Mouse (Mus musculus): Measurements from ENCODE around the gene Lclat1.

DNA sequence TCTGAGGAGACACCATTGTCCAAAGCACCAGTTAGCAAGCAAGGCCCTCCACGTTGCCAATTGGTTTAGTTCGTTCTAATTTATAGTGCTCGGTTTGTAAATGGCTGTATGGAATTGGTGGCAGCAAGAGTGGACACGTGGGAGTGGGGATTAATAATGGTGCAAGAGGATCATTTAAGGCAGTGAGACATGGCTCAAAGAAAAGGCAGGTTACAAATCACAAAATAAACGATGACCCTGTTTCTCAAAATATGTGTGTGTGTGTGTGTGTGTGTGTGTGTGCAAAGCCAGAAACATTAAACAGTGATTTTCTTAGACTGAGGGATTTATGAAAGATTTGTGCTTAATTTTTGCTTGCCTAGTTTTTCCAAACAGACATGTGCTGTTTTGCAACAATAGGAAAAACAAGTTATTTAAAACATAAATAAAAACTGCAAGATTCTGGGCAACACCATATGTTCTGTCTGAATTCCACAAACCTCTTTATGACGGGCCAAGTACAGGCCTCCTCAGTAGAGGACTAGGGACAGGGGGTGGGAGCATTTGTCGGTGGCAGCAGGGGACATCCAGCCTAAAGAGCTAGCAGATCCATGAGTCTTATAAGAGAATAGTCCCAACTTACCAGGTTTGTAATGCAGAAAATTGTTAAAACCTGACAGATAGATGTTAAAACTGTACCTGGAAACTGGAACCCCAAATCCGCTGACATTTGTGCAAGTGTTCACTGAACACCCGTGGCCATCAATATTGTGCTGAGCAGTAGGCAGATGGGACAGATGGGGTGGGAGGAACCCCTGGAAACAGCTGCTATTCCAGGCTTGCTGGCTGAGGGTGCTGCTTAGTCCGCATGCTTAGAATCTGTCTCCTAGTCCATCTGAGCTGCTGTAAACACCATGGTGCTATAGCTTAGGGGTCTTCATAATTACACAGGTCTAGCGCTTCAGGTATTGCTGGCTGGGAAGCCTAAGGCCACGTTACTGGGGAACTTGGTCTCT is 15.4 kb upstream of the Lclat1 start:
- TF ChIP-seq USF2 (conservative IDR thresholded peaks at IDR 0.05; ENCODE audit: low read depth, low read length): no peak
- TF ChIP-seq POLR2A (IDR thresholded peaks at IDR 0.05; ENCODE audit: low read depth, low read length): no peak
- TF ChIP-seq EP300 (IDR thresholded peaks at IDR 0.05; ENCODE audit: low read length): no peak
- TF ChIP-seq SIN3A (IDR thresholded peaks at IDR 0.05; ENCODE audit: low read length): no peak
- no peak for TF ChIP-seq MAX (IDR thresholded peaks at IDR 0.05; ENCODE audit: low read length)

All from CH12.LX (cell line).